Mouse (Mus musculus) stomach, embryonic 15.5 days (tissue): Measurements from ENCODE around the gene Memo1. TPM values are rescaled to one million over a fixed set of nuclear protein-coding genes. Genes with fewer than 3 reads are reported as not detected.
A peak's percentile ranks its signal among the peaks of the same experiment; 100 is the strongest.

ENCODE experiments used
- ATAC-seq: fragments of 200-750 bp; cut with Nextera tagmentation; 2 replicates; pipeline ENCODE4 v1.8.0; 2017; ENCODE audit warnings: low read depth, moderate number of reproducible peaks, moderate TSS enrichment; ENCODE audit not compliant: insufficient read depth, low FRiP score
- H3K27ac ChIP-seq: fragments of 300-500 bp; sonication (generic); 2 replicates; pipeline ENCODE4 v1.5.1; 2015; ENCODE audit warnings: mild to moderate bottlenecking, inconsistent platforms
- H3K27me3 ChIP-seq: fragments of 300-500 bp; sonication (generic); replicated peaks from 2 replicates; pipeline ENCODE4 v1.6.1; 2015; ENCODE audit warnings: inconsistent platforms
- H3K36me3 ChIP-seq: fragments of 300-500 bp; sonication (generic); 2 replicates; pipeline ENCODE4 v1.6.1; 2015; ENCODE audit warnings: inconsistent platforms
- H3K4me1 ChIP-seq: fragments of 300-500 bp; sonication (generic); 2 replicates; pipeline ENCODE4 v1.6.1; 2015; ENCODE audit warnings: inconsistent platforms
- H3K4me2 ChIP-seq: fragments of 300-500 bp; sonication (generic); 2 replicates; pipeline ENCODE4 v1.6.1; 2015; ENCODE audit warnings: mild to moderate bottlenecking, inconsistent platforms
- H3K4me3 ChIP-seq: fragments of 300-500 bp; sonication (generic); replicated peaks from 2 replicates; pipeline ENCODE4 v1.5.1; 2015; ENCODE audit warnings: inconsistent platforms
- H3K9ac ChIP-seq: fragments of 300-500 bp; sonication (generic); 2 replicates; pipeline ENCODE4 v1.6.1; 2015; ENCODE audit warnings: inconsistent platforms
- H3K9me3 ChIP-seq: fragments of 300-500 bp; sonication (generic); 2 replicates; pipeline ENCODE4 v1.6.1; 2016; ENCODE audit warnings: inconsistent platforms
- WGBS: fragments of 180-500 bp; shearing (Covaris S2); methylation state at CpG from one replicate; pipeline ENCODE4 v1.1.7; 2015; 5-methylcytosine and 5-hydroxymethylcytosine counted together
- polyA plus RNA-seq: library from polyadenylated mRNA; unstranded; fragments of >200 nt; fragmentation: Nextera tagmentation; extraction: Ambion mirVana; gene quantifications from 2 replicates; pipeline ENCODE4 v1.2.1, GENCODE M21; 2015

The Memo1 gene
- polyA plus RNA-seq, 1 experiment from 2014 or later, result 84.7 TPM

GRCm38 (mm10) chr17:74291640-74292361 is 3.5 kb downstream of the Memo1 start:
- H3K36me3 ChIP-seq, result no peaks in the 10 kb centered on the region
- H3K9ac ChIP-seq, result no peak overlapping the region
- no peak overlapping the region for H3K27ac ChIP-seq
- WGBS, result 76% methylated on average over 4 of the region's 4 CpGs
- no peak overlapping the region for H3K4me3 ChIP-seq
- H3K9me3 ChIP-seq, result no peaks in the 10 kb centered on the region
- no peak for ATAC-seq
- H3K27me3 ChIP-seq, result no peaks in the 10 kb centered on the region
- peaks cover 3% of the 10 kb centered on the region for H3K4me1 ChIP-seq
- no peak overlapping the region for H3K4me2 ChIP-seq

- Histone ChIP-seq H3K4me2 (no peak overlapping the region), H3K4me3 (no peak overlapping the region), H3K4me1 (peaks cover 3% of the 10 kb centered on the region), H3K9me3 (no peaks in the 10 kb centered on the region), H3K27me3 (no peaks in the 10 kb centered on the region), H3K27ac (no peak overlapping the region), H3K9ac (no peak overlapping the region), H3K36me3 (no peaks in the 10 kb centered on the region)
- ATAC-seq, result no peak
Measured at GRCm38 (mm10) chr17:74290869-74291268, 4.5 kb downstream of the Memo1 start.

- no peak overlapping the region for H3K4me3 ChIP-seq
- peaks cover 3% of the 10 kb centered on the region for H3K4me1 ChIP-seq
- H3K4me2 ChIP-seq, result no peak overlapping the region
- no peaks in the 10 kb centered on the region for H3K27me3 ChIP-seq
- H3K36me3 ChIP-seq, result no peaks in the 10 kb centered on the region
- WGBS, result 67% methylated on average over 3 of the region's 3 CpGs
- H3K9ac ChIP-seq, result no peak overlapping the region
- no peaks in the 10 kb centered on the region for H3K9me3 ChIP-seq
- no peak overlapping the region for H3K27ac ChIP-seq
- no peak for ATAC-seq
Measured at GRCm38 (mm10) chr17:74290198-74290597, 5.1 kb downstream of the Memo1 start.

- no peak for ATAC-seq
- no peak overlapping the region for H3K4me2 ChIP-seq
- no peaks in the 10 kb centered on the region for H3K36me3 ChIP-seq
- WGBS, result 79% methylated on average over 2 of the region's 2 CpGs
- no peaks in the 10 kb centered on the region for H3K27me3 ChIP-seq
- H3K4me1 ChIP-seq, result peaks cover 3% of the 10 kb centered on the region
- H3K4me3 ChIP-seq, result no peak overlapping the region
- no peaks in the 10 kb centered on the region for H3K9me3 ChIP-seq
- no peak overlapping the region for H3K27ac ChIP-seq
- no peak overlapping the region for H3K9ac ChIP-seq
Measured at GRCm38 (mm10) chr17:74288626-74289025, 6.7 kb downstream of the Memo1 start.

- H3K27ac ChIP-seq, result no peak overlapping the region; the same call in 1 of the 2 replicates
- no peak overlapping the region for H3K4me2 ChIP-seq
- H3K27me3 ChIP-seq, result no peaks in the 10 kb centered on the region
- no peaks in the 10 kb centered on the region for H3K36me3 ChIP-seq
- no peak overlapping the region for H3K4me3 ChIP-seq
- H3K4me1 ChIP-seq, result peaks cover 3% of the 10 kb centered on the region; the same call in 1 of the 2 replicates
- no peak overlapping the region for H3K9ac ChIP-seq
- no peaks in the 10 kb centered on the region for H3K9me3 ChIP-seq
- no peak for ATAC-seq
- WGBS, result 77% methylated on average over 4 of the region's 4 CpGs
Measured at GRCm38 (mm10) chr17:74286140-74286730, 9.1 kb downstream of the Memo1 start.

GRCm38 (mm10) chr17:74285730-74286129 is 9.6 kb downstream of the Memo1 start:
- H3K9ac ChIP-seq, result no peak overlapping the region
- H3K27me3 ChIP-seq, result no peaks in the 10 kb centered on the region
- peaks cover under 1% of the 10 kb centered on the region; the same call in 1 of the 2 replicates for H3K4me1 ChIP-seq
- no peaks in the 10 kb centered on the region for H3K36me3 ChIP-seq
- 58% methylated on average over 2 of the region's 2 CpGs for WGBS
- no peaks in the 10 kb centered on the region for H3K9me3 ChIP-seq
- ATAC-seq, result no peak
- H3K4me2 ChIP-seq, result no peak overlapping the region
- no peak overlapping the region for H3K27ac ChIP-seq
- no peak overlapping the region for H3K4me3 ChIP-seq

GRCm38 (mm10) chr17:74284397-74285115 is 10.8 kb downstream of the Memo1 start:
- no peak overlapping the region for H3K27ac ChIP-seq
- 74% methylated on average over 2 of the region's 2 CpGs for WGBS
- no peak overlapping the region for H3K9ac ChIP-seq
- no peaks in the 10 kb centered on the region for H3K4me1 ChIP-seq
- ATAC-seq, result no peak
- H3K4me2 ChIP-seq, result no peak overlapping the region
- no peaks in the 10 kb centered on the region for H3K9me3 ChIP-seq
- H3K4me3 ChIP-seq, result no peak overlapping the region
- no peaks in the 10 kb centered on the region for H3K36me3 ChIP-seq
- no peaks in the 10 kb centered on the region for H3K27me3 ChIP-seq

GRCm38 (mm10) chr17:74282024-74282423 is 13.3 kb downstream of the Memo1 start:
- H3K27ac ChIP-seq, result no peak overlapping the region
- H3K9ac ChIP-seq, result no peak overlapping the region
- H3K9me3 ChIP-seq, result no peaks in the 10 kb centered on the region
- H3K4me3 ChIP-seq, result no peak overlapping the region
- ATAC-seq, result no peak
- H3K4me2 ChIP-seq, result no peak overlapping the region
- H3K27me3 ChIP-seq, result no peaks in the 10 kb centered on the region
- H3K36me3 ChIP-seq, result no peaks in the 10 kb centered on the region
- no peaks in the 10 kb centered on the region for H3K4me1 ChIP-seq
- WGBS, result 85% methylated on average over 3 of the region's 3 CpGs

- WGBS, result 84% methylated on average over 8 of the region's 8 CpGs
- no peak overlapping the region for H3K4me2 ChIP-seq
Measured at GRCm38 (mm10) chr17:74278966-74279869, 16.1 kb downstream of the Memo1 start.

GRCm38 (mm10) chr17:74274471-74274870 is 20.9 kb downstream of the Memo1 start:
- Histone ChIP-seq H3K4me2 (no peak overlapping the region), H3K9me3 (no peaks in the 10 kb centered on the region), H3K9ac (no peak overlapping the region), H3K4me1 (no peaks in the 10 kb centered on the region), H3K27ac (no peak overlapping the region), H3K36me3 (no peaks in the 10 kb centered on the region), H3K4me3 (no peak overlapping the region), H3K27me3 (no peaks in the 10 kb centered on the region)
- WGBS, result 57% methylated on average over 3 of the region's 3 CpGs
- no peak for ATAC-seq

More at GRCm38 (mm10) chr17:74278966-74279869, 16.1 kb downstream of the Memo1 start:
- no peaks in the 10 kb centered on the region for H3K27me3 ChIP-seq
- H3K4me3 ChIP-seq, result no peak overlapping the region
- ATAC-seq, result peak; percentile 58; the same call in 1 of the 2 replicates
- no peak overlapping the region for H3K9ac ChIP-seq
- no peak overlapping the region; the same call in 1 of the 2 replicates for H3K27ac ChIP-seq
- no peaks in the 10 kb centered on the region for H3K4me1 ChIP-seq
- no peaks in the 10 kb centered on the region for H3K36me3 ChIP-seq
- H3K9me3 ChIP-seq, result no peaks in the 10 kb centered on the region

GRCm38 (mm10) chr17:74272683-74273205 is 22.6 kb downstream of the Memo1 start:
- H3K27ac ChIP-seq, result no peak overlapping the region
- H3K4me1 ChIP-seq, result no peaks in the 10 kb centered on the region
- H3K9ac ChIP-seq, result no peak overlapping the region
- ATAC-seq, result peak; percentile 27; the same call in 1 of the 2 replicates
- no peaks in the 10 kb centered on the region for H3K36me3 ChIP-seq
- no peak overlapping the region for H3K4me2 ChIP-seq
- WGBS, result 69% methylated on average over 16 of the region's 16 CpGs
- H3K9me3 ChIP-seq, result no peaks in the 10 kb centered on the region
- H3K4me3 ChIP-seq, result no peak overlapping the region
- no peaks in the 10 kb centered on the region for H3K27me3 ChIP-seq
